Mouse (Mus musculus) kidney, adult 2 months (tissue): ENCODE data around the gene Ctnnbip1.

Source experiments
- CTCF ChIP-seq: fragments of 200-500 bp; conservative IDR thresholded peaks from 2 replicates; pipeline ENCODE4 v1.5.1; 2011; ENCODE audit warnings: low read depth, mild to moderate bottlenecking, control low read depth, low read length, moderate library complexity, mixed read lengths; ENCODE audit not compliant: insufficient read depth, insufficient read length
- POLR2A ChIP-seq: fragments of 200-500 bp; IDR thresholded peaks from one replicate; pipeline ENCODE4 v1.6.1; 2011; ENCODE audit warnings: low read depth, low read length, control low read depth

- TF ChIP-seq CTCF (no peak), POLR2A (no peak)
Observed at GRCm38 (mm10) chr4:149570498-149570863, 52.4 kb downstream of the Ctnnbip1 start.
